Mouse (Mus musculus) lung, embryonic 14.5 days (tissue): Measurements from ENCODE around the gene Gm49384. TPM values are rescaled to one million over a fixed set of nuclear protein-coding genes. Genes with fewer than 3 reads are reported as not detected.
A peak's percentile ranks its signal among the peaks of the same experiment; 100 is the strongest.

ENCODE experiments used
- ATAC-seq: fragments of 200-750 bp; cut with Nextera tagmentation; 2 replicates; pipeline ENCODE4 v1.8.0; 2017; ENCODE audit warnings: mild to moderate bottlenecking, moderate TSS enrichment, moderate library complexity; ENCODE audit not compliant: insufficient read depth
- DNase-seq: peaks from one replicate; pipeline ENCODE4 v3.0.0-alpha.2; 2015
- H3K27ac ChIP-seq: fragments of 300-500 bp; sonication (generic); 2 replicates; pipeline ENCODE4 v1.5.1; 2014; ENCODE audit warnings: low read depth, mild to moderate bottlenecking, moderate library complexity
- H3K27me3 ChIP-seq: fragments of 300-500 bp; sonication (generic); 2 replicates; pipeline ENCODE4 v1.6.1; 2014; ENCODE audit warnings: low read length, control low read depth; ENCODE audit not compliant: insufficient read depth
- H3K36me3 ChIP-seq: fragments of 300-500 bp; sonication (generic); 2 replicates; pipeline ENCODE4 v1.6.1; 2014; ENCODE audit warnings: control low read depth; ENCODE audit not compliant: insufficient read depth
- H3K4me1 ChIP-seq: fragments of 300-500 bp; sonication (generic); 2 replicates; pipeline ENCODE4 v1.6.1; 2014; ENCODE audit warnings: antibody characterized with exemption, control low read depth; ENCODE audit not compliant: insufficient read depth
- H3K4me2 ChIP-seq: fragments of 300-500 bp; sonication (generic); 2 replicates; pipeline ENCODE4 v1.6.1; 2014; ENCODE audit warnings: mild to moderate bottlenecking
- H3K4me3 ChIP-seq: fragments of 300-500 bp; sonication (generic); 2 replicates; pipeline ENCODE4 v1.5.1; 2014; ENCODE audit warnings: low read depth, low read length
- H3K9ac ChIP-seq: fragments of 300-500 bp; sonication (generic); 2 replicates; pipeline ENCODE4 v1.6.1; 2014
- H3K9me3 ChIP-seq: fragments of 300-500 bp; sonication (generic); 2 replicates; pipeline ENCODE4 v1.6.1; 2016; ENCODE audit warnings: low read depth, low read length, control low read depth
- CTCF ChIP-seq: IDR thresholded peaks from 2 replicates; pipeline ENCODE4 v1.5.1; 2016; ENCODE audit warnings: antibody characterized with exemption, low read depth
- WGBS: fragments of 180-500 bp; shearing (Covaris S2); extraction: QIAGEN DNeasy Blood & Tissue Kit; methylation state at CpG from one replicate; pipeline ENCODE4 v1.1.7; 2014; 5-methylcytosine and 5-hydroxymethylcytosine counted together
- polyA plus RNA-seq: library from polyadenylated mRNA; unstranded; fragments of >200 nt; fragmentation: Nextera tagmentation; extraction: Ambion mirVana; gene quantifications from 2 replicates; pipeline ENCODE4 v1.2.1, GENCODE M21; 2014

The Gm49384 gene
- polyA plus RNA-seq, 1 experiment from 2014 or later: 28.7 TPM

- H3K27ac ChIP-seq: no peak overlapping the region
- WGBS: 87% methylated on average over 3 of the region's 3 CpGs
- no peak overlapping the region for H3K9ac ChIP-seq
- H3K4me3 ChIP-seq: no peak overlapping the region
- no peaks in the 10 kb centered on the region for H3K9me3 ChIP-seq
- no peaks in the 10 kb centered on the region for H3K27me3 ChIP-seq
- no peak for TF ChIP-seq CTCF
- H3K4me2 ChIP-seq: no peak overlapping the region
- DNase-seq (no peak), ATAC-seq (no peak)
- no peaks in the 10 kb centered on the region for H3K4me1 ChIP-seq
- peaks cover 71% of the 10 kb centered on the region for H3K36me3 ChIP-seq
Observed at GRCm38 (mm10) chr12:69215000-69215785, 11.1 kb upstream of the Gm49384 start.

GRCm38 (mm10) chr12:69214393-69214792, 10.3 kb upstream of the Gm49384 start:
- H3K27ac ChIP-seq: no peak overlapping the region
- no peaks in the 10 kb centered on the region for H3K9me3 ChIP-seq
- H3K4me2 ChIP-seq: no peak overlapping the region
- no peaks in the 10 kb centered on the region for H3K4me1 ChIP-seq
- no peak overlapping the region for H3K9ac ChIP-seq
- TF ChIP-seq CTCF: no peak
- ATAC-seq: no peak
- WGBS: 93% methylated on average over 7 of the region's 7 CpGs
- H3K4me3 ChIP-seq: no peak overlapping the region
- no peak for DNase-seq
- H3K27me3 ChIP-seq: no peaks in the 10 kb centered on the region
- H3K36me3 ChIP-seq: peaks cover 75% of the 10 kb centered on the region

GRCm38 (mm10) chr12:69213186-69213777, 9.2 kb upstream of the Gm49384 start:
- Histone ChIP-seq H3K4me1 (no peaks in the 10 kb centered on the region), H3K27ac (no peak overlapping the region), H3K36me3 (peaks cover 77% of the 10 kb centered on the region), H3K27me3 (no peaks in the 10 kb centered on the region), H3K9ac (no peak overlapping the region), H3K4me2 (no peak overlapping the region), H3K4me3 (no peak overlapping the region), H3K9me3 (no peaks in the 10 kb centered on the region)
- 92% methylated on average over 13 of the region's 13 CpGs for WGBS
- no peak for TF ChIP-seq CTCF
- ATAC-seq (no peak), DNase-seq (no peak)

- DNase-seq (peak; percentile 52), ATAC-seq (no peak)
- peak; percentile 38; the same call in 1 of the 2 replicates for TF ChIP-seq CTCF
- WGBS: 66% methylated on average over 5 of the region's 5 CpGs
- H3K4me2 ChIP-seq: no peak overlapping the region
- no peaks in the 10 kb centered on the region for H3K4me1 ChIP-seq
- H3K27ac ChIP-seq: no peak overlapping the region
- no peak overlapping the region for H3K4me3 ChIP-seq
- no peaks in the 10 kb centered on the region for H3K27me3 ChIP-seq
- peaks cover 77% of the 10 kb centered on the region for H3K36me3 ChIP-seq
- no peaks in the 10 kb centered on the region for H3K9me3 ChIP-seq
- H3K9ac ChIP-seq: no peak overlapping the region
Observed at GRCm38 (mm10) chr12:69211057-69211456, 7.0 kb upstream of the Gm49384 start.

- H3K4me3 ChIP-seq: no peak overlapping the region
- H3K9ac ChIP-seq: no peak overlapping the region
- TF ChIP-seq CTCF: no peak
- no peaks in the 10 kb centered on the region for H3K9me3 ChIP-seq
- 0 out of 2 replicates have a peak, but pooled peaks have one; percentile 31 for ATAC-seq
- H3K27ac ChIP-seq: no peak overlapping the region
- H3K4me2 ChIP-seq: no peak overlapping the region
- H3K4me1 ChIP-seq: no peaks in the 10 kb centered on the region
- 88% methylated on average over 18 of the region's 18 CpGs for WGBS
- no peak for DNase-seq
- peaks cover 75% of the 10 kb centered on the region for H3K36me3 ChIP-seq
- no peaks in the 10 kb centered on the region for H3K27me3 ChIP-seq
Observed at GRCm38 (mm10) chr12:69210056-69210979, 6.3 kb upstream of the Gm49384 start.

GRCm38 (mm10) chr12:69208520-69208919, 4.5 kb upstream of the Gm49384 start:
- ATAC-seq (no peak), DNase-seq (no peak)
- 87% methylated on average over 2 of the region's 2 CpGs for WGBS
- H3K4me3 ChIP-seq: no peak overlapping the region
- no peaks in the 10 kb centered on the region for H3K9me3 ChIP-seq
- H3K9ac ChIP-seq: no peak overlapping the region
- no peak overlapping the region for H3K4me2 ChIP-seq
- no peak overlapping the region for H3K27ac ChIP-seq
- H3K27me3 ChIP-seq: no peaks in the 10 kb centered on the region
- TF ChIP-seq CTCF: peak; percentile 24; the same call in 1 of the 2 replicates
- H3K4me1 ChIP-seq: no peaks in the 10 kb centered on the region
- H3K36me3 ChIP-seq: peaks cover 73% of the 10 kb centered on the region

GRCm38 (mm10) chr12:69207926-69208325, 3.9 kb upstream of the Gm49384 start:
- TF ChIP-seq CTCF: no peak
- ATAC-seq (no peak), DNase-seq (no peak)
- Histone ChIP-seq H3K36me3 (peaks cover 75% of the 10 kb centered on the region), H3K4me3 (no peak overlapping the region), H3K27me3 (no peaks in the 10 kb centered on the region), H3K9ac (no peak overlapping the region), H3K9me3 (no peaks in the 10 kb centered on the region), H3K4me1 (no peaks in the 10 kb centered on the region), H3K27ac (no peak overlapping the region), H3K4me2 (no peak overlapping the region)
- 94% methylated on average over 7 of the region's 7 CpGs for WGBS
